Mouse (Mus musculus): ENCODE results near the gene Ccdc134. TPM values are rescaled to one million over a fixed set of nuclear protein-coding genes. Genes with fewer than 3 reads are reported as not detected.

Ccdc134 gene
- total and polyA plus RNA-seq, 3 experiments: 17.5 to 19.7 TPM; not detected in 1

DNA sequence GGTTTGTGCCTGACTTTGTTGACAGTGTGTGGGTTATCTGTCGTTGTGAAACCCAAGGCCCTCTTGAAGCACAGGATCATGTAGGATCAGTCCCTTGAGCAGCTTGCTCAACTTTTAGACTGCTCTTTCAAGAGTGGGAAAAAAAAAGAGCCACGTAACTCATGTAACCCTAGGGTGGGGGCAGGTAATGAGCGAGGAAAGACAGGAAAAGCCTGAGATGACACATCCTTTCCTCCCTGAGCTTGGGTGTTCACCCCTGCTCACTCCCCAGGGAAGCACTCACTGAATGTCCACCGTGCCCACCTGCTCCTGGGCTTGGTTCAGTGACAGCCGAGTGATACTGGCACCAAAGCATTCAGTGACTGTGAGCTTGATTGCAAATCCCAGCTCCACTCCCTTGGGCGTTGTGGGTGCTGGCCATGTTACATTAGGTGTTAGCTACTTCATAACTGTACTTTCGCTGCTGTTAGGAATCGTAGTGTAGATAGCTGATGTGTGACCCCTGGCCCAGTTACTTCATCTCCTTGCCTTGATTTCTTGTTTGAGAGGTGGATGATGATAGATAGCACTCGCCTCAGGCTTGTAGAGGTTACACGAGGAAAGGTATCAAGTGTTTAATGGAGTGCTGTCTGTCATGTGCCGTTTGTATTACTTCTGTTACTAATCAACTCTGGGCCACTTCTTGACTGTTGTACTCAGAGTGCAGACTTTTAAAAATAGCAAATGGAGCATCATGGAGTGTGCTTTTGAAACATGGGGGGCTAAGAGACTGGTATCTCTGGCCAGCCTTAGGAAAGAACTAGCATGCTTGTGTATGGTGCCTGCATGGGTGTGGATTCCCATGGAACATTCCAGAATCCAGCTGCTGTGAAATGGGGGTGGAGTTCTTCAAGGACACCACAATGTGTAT is 33.3 kb downstream of the Ccdc134 start:
- H3K9ac ChIP-seq (ENCODE audit: control insufficient read depth, low read depth, low read length, poor library complexity, severe bottlenecking): no peak overlapping the region
- no peaks in the 10 kb centered on the region for H3K27me3 ChIP-seq (ENCODE audit: control insufficient read depth in 1 of 2, insufficient read depth in 2 of 2, low read length in 2 of 2)
- H3K4me3 ChIP-seq (ENCODE audit: control insufficient read depth in 1 of 2, insufficient read depth in 1 of 2, low read depth in 2 of 2, low read length in 2 of 2): no peak overlapping the region
- no peaks in the 10 kb centered on the region for H3K9me3 ChIP-seq (replicated peaks; ENCODE audit: insufficient read depth, low read length)
- no peak overlapping the region for H3K27ac ChIP-seq (ENCODE audit: control insufficient read depth, low read depth, low read length)
- no peak for DNase-seq (ENCODE audit: low read depth, low spot score)
- TF ChIP-seq ZNF384 (IDR thresholded peaks at IDR 0.05; ENCODE audit: low read depth, low read length) (no peak), RAD21 (IDR thresholded peaks at IDR 0.05; ENCODE audit: low read depth, low read length) (no peak), MYB (IDR thresholded peaks at IDR 0.05; ENCODE audit: low read depth, low read length) (no peak), POLR2AphosphoS2 (IDR thresholded peaks at IDR 0.05; ENCODE audit: low read length) (no peak), ZMIZ1 (IDR thresholded peaks at IDR 0.05; ENCODE audit: low read depth, low read length) (no peak), EP300 (IDR thresholded peaks at IDR 0.05; ENCODE audit: low read depth in 1 of 2, low read length in 2 of 2) (no peak), RCOR1 (IDR thresholded peaks at IDR 0.05; ENCODE audit: low read depth, low read length) (no peak), MAFK (IDR thresholded peaks at IDR 0.05; ENCODE audit: borderline replicate concordance, low read depth, low read length) (no peak), MEF2A (IDR thresholded peaks at IDR 0.05; ENCODE audit: extremely low read depth, insufficient replicate concordance, low read depth, low read length, poor library complexity, severe bottlenecking) (no peak), BHLHE40 (IDR thresholded peaks at IDR 0.05; ENCODE audit: borderline replicate concordance, low read depth, low read length) (no peak), MAZ (IDR thresholded peaks at IDR 0.05; ENCODE audit: low read depth, low read length) (no peak), CHD2 (IDR thresholded peaks at IDR 0.05; ENCODE audit: low read length) (no peak), POLR2AphosphoS5 (IDR thresholded peaks at IDR 0.05; ENCODE audit: borderline replicate concordance, low read depth, low read length) (no peak), ZC3H11A (IDR thresholded peaks at IDR 0.05; ENCODE audit: low read depth, low read length) (no peak), NRF1 (IDR thresholded peaks at IDR 0.05; ENCODE audit: insufficient read depth, low read depth, low read length, poor library complexity, severe bottlenecking) (no peak), MYC (IDR thresholded peaks at IDR 0.05; ENCODE audit: low read depth, low read length) (no peak), JUND (IDR thresholded peaks at IDR 0.05; ENCODE audit: low read depth, low read length) (no peak), USF1 (IDR thresholded peaks at IDR 0.05; ENCODE audit: low read depth, low read length) (no peak)
- H3K4me1 ChIP-seq (ENCODE audit: control insufficient read depth in 1 of 2, insufficient read depth in 2 of 2, low read length in 2 of 2): peaks cover 12 to 28% of the 10 kb centered on the region in 2 experiments
- peaks cover 13% of the 10 kb centered on the region for H3K79me2 ChIP-seq (ENCODE audit: control insufficient read depth, insufficient read depth, low read length, poor library complexity)
- H3K36me3 ChIP-seq (ENCODE audit: control insufficient read depth in 1 of 2, insufficient read depth in 2 of 2, low read length in 2 of 2): peaks cover 2 to 23% of the 10 kb centered on the region in 2 experiments
